Mouse (Mus musculus) lung, adult 2 months (tissue): ENCODE results near the gene Zmym1. TPM values are rescaled to one million over a fixed set of nuclear protein-coding genes. Genes with fewer than 3 reads are reported as not detected.

Source experiments
- DNase-seq: peaks from one replicate; pipeline ENCODE4 v3.0.0; 2022
- H3K4me1 ChIP-seq: fragments of 200-500 bp; 2 replicates; pipeline ENCODE4 v1.6.1; 2011; ENCODE audit warnings: low read length; ENCODE audit not compliant: control insufficient read depth, insufficient read depth
- H3K4me3 ChIP-seq: fragments of 200-500 bp; replicated peaks from 2 replicates; pipeline ENCODE3; 2011; ENCODE audit warnings: low read depth, mild to moderate bottlenecking, control low read depth, low read length; ENCODE audit errors: extremely low read depth
- CTCF ChIP-seq: fragments of 200-500 bp; IDR thresholded peaks from 2 replicates; pipeline ENCODE4 v1.5.1; 2011; ENCODE audit warnings: mild to moderate bottlenecking, low read length, control low read depth; ENCODE audit not compliant: insufficient read depth
- POLR2A ChIP-seq: fragments of 200-500 bp; IDR thresholded peaks from 2 replicates; pipeline ENCODE4 v1.6.1; 2011; ENCODE audit warnings: low read depth, mild to moderate bottlenecking, control low read depth, low read length, borderline replicate concordance; ENCODE audit errors: extremely low read depth
- WGBS: fragments of 180-500 bp; shearing (Covaris S2); methylation state at CpG from one replicate; pipeline ENCODE4 v1.1.7; 2018; 5-methylcytosine and 5-hydroxymethylcytosine counted together
- polyA plus RNA-seq: library from polyadenylated mRNA; depleted of rRNA; stranded (reverse); fragments of >200 nt; gene quantifications from 2 replicates; pipeline ENCODE4 v1.2.3, GENCODE M21; 2012

Gene Zmym1
- polyA plus RNA-seq, 1 experiment, result 1.3 TPM

GRCm38 (mm10) chr4:127074915-127075314 is 14.0 kb upstream of the Zmym1 start:
- Histone ChIP-seq H3K4me3 (no peak overlapping the region), H3K4me1 (peaks cover 2% of the 10 kb centered on the region; the same call in 1 of the 2 replicates)
- no peak for DNase-seq
- TF ChIP-seq POLR2A, result no peak
- TF ChIP-seq CTCF, result no peak
- 52% methylated on average over 1 of the region's 1 CpGs for WGBS

- no peaks in the 10 kb centered on the region for H3K4me1 ChIP-seq
- TF ChIP-seq CTCF (no peak), POLR2A (no peak)
- no peak overlapping the region for H3K4me3 ChIP-seq
- 61% methylated on average over 1 of the region's 1 CpGs for WGBS
- DNase-seq, result no peak
Measured at GRCm38 (mm10) chr4:127064051-127064450, 3.1 kb upstream of the Zmym1 start.

- Histone ChIP-seq H3K4me1 (no peaks in the 10 kb centered on the region; the same call in 1 of the 2 replicates), H3K4me3 (no peak overlapping the region)
- no peak for DNase-seq
- no peak for TF ChIP-seq POLR2A
- TF ChIP-seq CTCF, result no peak
- WGBS, result 73% methylated on average over 7 of the region's 7 CpGs
Measured at GRCm38 (mm10) chr4:127054522-127055198, 6.3 kb downstream of the Zmym1 start.

- WGBS, result 96% methylated on average over 5 of the region's 5 CpGs
- TF ChIP-seq POLR2A (no peak), CTCF (no peak)
- H3K4me1 ChIP-seq, result no peaks in the 10 kb centered on the region; the same call in 1 of the 2 replicates
- no peak overlapping the region for H3K4me3 ChIP-seq
- no peak for DNase-seq
Measured at GRCm38 (mm10) chr4:127053071-127053470, 7.9 kb downstream of the Zmym1 start.

GRCm38 (mm10) chr4:127051121-127051520 is 9.8 kb downstream of the Zmym1 start:
- Histone ChIP-seq H3K4me1 (no peaks in the 10 kb centered on the region; the same call in 1 of the 2 replicates), H3K4me3 (no peak overlapping the region)
- TF ChIP-seq POLR2A, result no peak
- no peak for TF ChIP-seq CTCF
- DNase-seq, result no peak
- 85% methylated on average over 8 of the region's 8 CpGs for WGBS

- 85% methylated on average over 4 of the region's 4 CpGs for WGBS
- no peak for DNase-seq
- H3K4me3 ChIP-seq, result no peak overlapping the region
- TF ChIP-seq CTCF (no peak), POLR2A (no peak)
- H3K4me1 ChIP-seq, result no peaks in the 10 kb centered on the region
Measured at GRCm38 (mm10) chr4:127043540-127043939, 17.4 kb downstream of the Zmym1 start.

- no peak overlapping the region for H3K4me3 ChIP-seq
- TF ChIP-seq POLR2A (no peak), CTCF (no peak)
- H3K4me1 ChIP-seq, result no peaks in the 10 kb centered on the region
- no peak for DNase-seq
- 65% methylated on average over 3 of the region's 3 CpGs for WGBS
Measured at GRCm38 (mm10) chr4:127039871-127040483, 21.0 kb downstream of the Zmym1 start.

GRCm38 (mm10) chr4:127038828-127039349 is 22.1 kb downstream of the Zmym1 start:
- no peak overlapping the region for H3K4me3 ChIP-seq
- WGBS, result 87% methylated on average over 3 of the region's 3 CpGs
- no peak for DNase-seq
- TF ChIP-seq CTCF (no peak), POLR2A (no peak)
- H3K4me1 ChIP-seq, result no peaks in the 10 kb centered on the region

- Histone ChIP-seq H3K4me3 (no peak overlapping the region), H3K4me1 (no peaks in the 10 kb centered on the region)
- 76% methylated on average over 8 of the region's 8 CpGs for WGBS
- no peak for DNase-seq
- TF ChIP-seq POLR2A, result no peak
- TF ChIP-seq CTCF, result no peak
Measured at GRCm38 (mm10) chr4:127037908-127038827, 22.8 kb downstream of the Zmym1 start.
